In the genomic region with DNA sequence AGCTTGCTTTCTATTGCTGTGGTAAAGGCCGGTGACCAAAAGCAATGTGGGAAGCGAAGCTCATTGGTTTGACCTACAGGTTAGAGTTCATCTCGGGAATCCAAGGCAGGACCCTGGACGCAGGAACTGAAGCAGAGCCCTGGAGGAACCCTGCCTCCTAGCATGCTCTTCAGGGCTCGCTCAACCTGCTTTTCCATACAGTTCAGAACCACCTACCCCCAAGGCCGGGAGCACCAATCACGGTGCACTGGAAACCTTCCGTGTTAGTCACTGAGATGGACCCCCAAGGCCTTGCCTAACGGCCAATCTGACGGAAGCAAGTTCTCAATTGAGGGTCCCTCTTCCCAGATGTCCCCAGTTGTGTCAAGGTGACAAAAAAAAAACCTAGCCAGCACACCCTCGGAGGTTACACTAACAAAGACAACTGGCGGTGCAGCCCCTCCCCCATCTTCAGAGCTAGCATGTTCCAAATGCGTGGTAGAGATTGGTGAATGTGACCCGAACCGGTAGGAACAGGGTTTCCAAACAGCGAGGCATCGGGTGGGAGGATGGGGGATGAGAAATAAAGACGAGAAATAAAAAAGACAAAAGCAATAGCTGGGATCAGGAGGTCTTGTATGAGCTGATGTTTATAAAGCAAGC, we compare ENCODE assay signal across 20 mouse cellular contexts. TPM values are rescaled to one million over a fixed set of nuclear protein-coding genes. Genes with fewer than 3 reads are reported as not detected.
A peak's percentile ranks its signal among the peaks of the same experiment; 100 is the strongest.
DNase-seq lines count a peak whose midpoint lies in the region; ATAC-seq and TF ChIP-seq lines count a peak whose summit lies in the region.
"Had no signal": no experiment of that assay in that cellular context is flagged by ENCODE, and none has a peak within 500 bp of the region (broad histone marks: within the 10 kb centered on the region; RNA-seq: fewer than 3 reads in every experiment).

No protein-coding gene starts in this region.

- peak overlapping the region; percentile 39; the same call in 1 of the 2 replicates for H3K9ac ChIP-seq in ES-E14 (ENCODE audit: insufficient read depth, low read depth, low read length, poor library complexity, severe bottlenecking)
- H3K9ac ChIP-seq: embryonic facial prominence, embryonic 13.5 days; forebrain, embryonic 12.5 days; heart, embryonic 13.5 days; hindbrain, embryonic 13.5 days had no signal

- H3K9me3 ChIP-seq in ES-E14 (ENCODE audit: control insufficient read depth, insufficient read depth, low read depth, low read length), result no peaks in the 10 kb centered on the region
- H3K9me3 ChIP-seq: embryonic facial prominence, embryonic 13.5 days; forebrain, embryonic 12.5 days; heart, embryonic 13.5 days; hindbrain, embryonic 13.5 days had no signal

- DNase-seq in cerebellum, adult 8-10 months, result peak; percentile 14
- DNase-seq in cerebellum, postnatal 14 days, result no peak
- peak; percentile 14 for DNase-seq in kidney, postnatal 10 days
- no peak for DNase-seq in kidney, adult 8-10 months
- no peak for DNase-seq in ES-E14 (ENCODE audit: low read depth, low spot score)
- no peak for DNase-seq in right cerebral cortex, adult 2 months (ENCODE audit: low spot score in 2 of 2)
- DNase-seq: adrenal gland, adult 8-10 months; adrenal gland, postnatal 36 days; cerebellum, adult 11 months; cerebellum, postnatal 10 days; gastrocnemius, postnatal 14 days; heart, postnatal 4 days; kidney, adult 18-20 months had no signal

- in situ Hi-C loops in ES-E14 (cut with MboI; ENCODE audit: low sequenced_read_pairs in 2 of 2, unreplicated experiment in 2 of 2), result no loop called here

- H3K36me3 ChIP-seq in ES-E14 (ENCODE audit: control insufficient read depth, insufficient read depth, low read length, poor library complexity, severe bottlenecking), result no peaks in the 10 kb centered on the region
- H3K36me3 ChIP-seq: embryonic facial prominence, embryonic 13.5 days; forebrain, embryonic 12.5 days; heart, embryonic 13.5 days; hindbrain, embryonic 13.5 days had no signal

- ATAC-seq in megakaryocyte-erythroid progenitor cell, adult 5-6 weeks (replicated peaks; ENCODE audit: low FRiP score, low TSS enrichment, poor library complexity, severe bottlenecking), result no peak

- peaks cover 8 to 26% of the 10 kb centered on the region in 2 experiments for H3K4me1 ChIP-seq in ES-E14 (ENCODE audit: control insufficient read depth in 2 of 2, insufficient read depth in 2 of 2, low read length in 2 of 2, poor library complexity in 1 of 2)

- peak overlapping the region; percentile 78 for H3K27ac ChIP-seq in ES-E14 (ENCODE audit: insufficient read depth, low read depth, low read length, poor library complexity, severe bottlenecking)
- H3K27ac ChIP-seq: embryonic facial prominence, embryonic 13.5 days; forebrain, embryonic 12.5 days; heart, embryonic 13.5 days; hindbrain, embryonic 13.5 days; hindbrain, postnatal 0 days had no signal

- peak overlapping the region; percentile 7 to 21; a peak in 1 of 4 replicates for H3K4me3 ChIP-seq in ES-E14 (ENCODE audit: insufficient read depth in 1 of 2, low read depth in 1 of 2, low read length in 2 of 2, poor library complexity in 1 of 2, severe bottlenecking in 1 of 2)
- H3K4me3 ChIP-seq: embryonic facial prominence, embryonic 13.5 days; forebrain, embryonic 12.5 days; heart, embryonic 13.5 days; hindbrain, embryonic 13.5 days had no signal

TF ChIP-seq in ES-E14, 5 proteins besides CTCF, POLR2A, EP300 and RAD21:
- TF ChIP-seq MAFK (IDR thresholded peaks at IDR 0.05; ENCODE audit: insufficient read depth, low read depth, low read length) (no peak), CHD2 (IDR thresholded peaks at IDR 0.05; ENCODE audit: low read depth, low read length) (peak; percentile 34; the same call in 1 of the 2 replicates)

RNA-seq across cellular contexts. Expression of a gene that starts 1.0 kb away (rescaled TPM):
- total RNA-seq in ES-E14 (2012; rRNA removed), result 160 and 164 TPM in 2 replicates
- total RNA-seq in megakaryocyte-erythroid progenitor cell, adult 5-6 weeks (2014; fragmentation: Nextera tagmentation), result 148 and 186 TPM in 2 replicates
- 123 and 126 TPM in 2 replicates for total RNA-seq in megakaryocyte-erythroid progenitor cell, adult 5-6 weeks (2017)

RNA-seq across cellular contexts. Expression of a gene that starts 15.7 kb away (rescaled TPM):
- total RNA-seq in ES-E14 (2012; rRNA removed), result 54.8 and 57.8 TPM in 2 replicates
- 6.0 TPM in 1 of 2 replicates, not detected in the other for total RNA-seq in megakaryocyte-erythroid progenitor cell, adult 5-6 weeks (2014; fragmentation: Nextera tagmentation)
- total RNA-seq in megakaryocyte-erythroid progenitor cell, adult 5-6 weeks (2017), result not detected in 2 replicates
- total RNA-seq: granulocyte monocyte progenitor cell, adult 5-6 weeks; hindbrain, postnatal 0 days had no signal

RNA-seq across cellular contexts. Expression of a gene that starts 30.1 kb away (rescaled TPM):
- total RNA-seq in ES-E14 (2012; rRNA removed), result 35.0 and 37.9 TPM in 2 replicates
- total RNA-seq in megakaryocyte-erythroid progenitor cell, adult 5-6 weeks (2014; fragmentation: Nextera tagmentation), result 35.9 and 48.9 TPM in 2 replicates
- 103 and 108 TPM in 2 replicates for total RNA-seq in megakaryocyte-erythroid progenitor cell, adult 5-6 weeks (2017)

RNA-seq across cellular contexts. Expression of a gene that starts 32.1 kb away (rescaled TPM):
- total RNA-seq in ES-E14 (2012; rRNA removed), result 209 and 309 TPM in 2 replicates
- 91.3 and 106 TPM in 2 replicates for total RNA-seq in megakaryocyte-erythroid progenitor cell, adult 5-6 weeks (2014; fragmentation: Nextera tagmentation)
- total RNA-seq in megakaryocyte-erythroid progenitor cell, adult 5-6 weeks (2017), result 42.0 and 46.5 TPM in 2 replicates

RNA-seq across cellular contexts. Expression of a gene that starts 32.5 kb away (rescaled TPM):
- total RNA-seq in ES-E14 (2012; rRNA removed), result 158 and 173 TPM in 2 replicates
- total RNA-seq in megakaryocyte-erythroid progenitor cell, adult 5-6 weeks (2014; fragmentation: Nextera tagmentation), result 86.4 and 117 TPM in 2 replicates
- total RNA-seq in megakaryocyte-erythroid progenitor cell, adult 5-6 weeks (2017), result 26.2 and 49.4 TPM in 2 replicates

Comparison
In these comparisons a context has a peak if more than half of its experiments do, and no peak if none do; other contexts are left out.
1. DNase-seq: peak in cerebellum, adult 8-10 months (single experiment) and kidney, postnatal 10 days (single experiment); none in cerebellum, postnatal 14 days (0 of 2), kidney, adult 8-10 months (0 of 2), ES-E14 (single experiment) and right cerebral cortex, adult 2 months (0 of 2).